Mouse (Mus musculus): ENCODE data around the gene Sapcd1. TPM values are rescaled to one million over a fixed set of nuclear protein-coding genes. Genes with fewer than 3 reads are reported as not detected.

The Sapcd1 gene
- total RNA-seq (2015; ENCODE audit: low replicate concordance) (2.3 TPM in 1 of 2 replicates, not detected in the other), total RNA-seq (2017; ENCODE audit: low replicate concordance) (not detected in 2 replicates)

DNA sequence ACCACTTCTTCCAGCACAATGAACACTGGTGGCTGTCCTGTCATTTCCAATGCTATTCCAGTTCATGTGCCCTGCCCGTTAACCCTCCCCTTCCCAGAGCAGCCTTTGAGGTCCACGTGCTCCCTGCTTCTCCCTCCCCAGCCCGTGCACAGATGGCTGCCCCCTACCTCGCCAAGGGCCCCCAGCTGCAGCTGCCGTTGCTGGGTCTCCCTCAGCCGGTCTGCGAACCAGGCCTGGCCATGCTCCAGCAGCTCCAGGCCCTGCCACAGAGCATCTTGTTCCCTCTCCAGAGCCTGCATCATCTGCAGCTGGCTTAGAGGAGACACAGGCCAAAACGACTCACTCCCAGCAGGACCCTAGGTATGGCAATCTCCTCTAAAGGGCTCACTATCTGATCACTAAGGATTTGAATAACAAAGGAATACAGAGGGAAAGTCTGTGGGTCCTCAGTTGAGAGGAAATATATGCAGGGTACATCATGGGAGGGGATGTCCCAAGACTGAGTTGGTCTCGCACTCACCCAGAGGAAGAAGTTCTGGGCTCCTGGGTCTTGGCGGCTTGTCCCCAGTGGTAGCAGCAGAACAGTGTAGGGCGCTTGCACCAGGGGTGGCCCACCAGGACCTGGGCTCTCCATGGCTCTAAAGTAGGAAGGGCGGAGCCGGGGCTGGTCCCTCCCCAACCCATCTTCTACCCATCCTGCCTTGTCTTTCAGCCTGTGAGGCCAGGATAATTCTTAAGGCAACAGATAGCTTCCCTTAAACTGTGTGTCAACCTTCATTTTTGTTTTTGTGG, at the start of gene Sapcd1:
TSS of gene Sapcd1 (minus strand) at position 740 of the 792 bp plus-strand sequence.
- no peak for ATAC-seq (replicated peaks; ENCODE audit: low FRiP score, poor library complexity, severe bottlenecking)

DNA sequence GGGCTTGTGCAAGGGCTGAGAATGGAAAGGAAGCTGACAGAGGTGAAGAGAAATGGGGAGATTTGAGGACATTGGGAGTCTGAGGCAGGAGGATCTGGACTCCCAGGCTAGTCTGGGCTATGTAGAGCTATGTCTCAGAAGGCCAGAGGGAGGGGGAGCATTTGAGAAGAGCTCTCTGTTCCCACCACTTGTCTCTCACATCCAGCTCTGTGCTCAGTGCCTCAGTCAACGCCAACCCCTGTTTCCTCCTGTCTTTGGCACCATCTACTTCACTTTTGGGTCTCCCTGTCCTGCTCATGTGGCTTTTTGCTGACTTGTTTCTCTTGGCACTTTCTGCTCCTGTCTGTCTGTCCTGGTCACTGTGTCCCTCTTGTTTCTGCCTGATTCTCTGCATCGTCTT, 49.5 kb upstream of the Sapcd1 start:
- ATAC-seq (replicated peaks; ENCODE audit: low FRiP score, poor library complexity, severe bottlenecking) = no peak

DNA sequence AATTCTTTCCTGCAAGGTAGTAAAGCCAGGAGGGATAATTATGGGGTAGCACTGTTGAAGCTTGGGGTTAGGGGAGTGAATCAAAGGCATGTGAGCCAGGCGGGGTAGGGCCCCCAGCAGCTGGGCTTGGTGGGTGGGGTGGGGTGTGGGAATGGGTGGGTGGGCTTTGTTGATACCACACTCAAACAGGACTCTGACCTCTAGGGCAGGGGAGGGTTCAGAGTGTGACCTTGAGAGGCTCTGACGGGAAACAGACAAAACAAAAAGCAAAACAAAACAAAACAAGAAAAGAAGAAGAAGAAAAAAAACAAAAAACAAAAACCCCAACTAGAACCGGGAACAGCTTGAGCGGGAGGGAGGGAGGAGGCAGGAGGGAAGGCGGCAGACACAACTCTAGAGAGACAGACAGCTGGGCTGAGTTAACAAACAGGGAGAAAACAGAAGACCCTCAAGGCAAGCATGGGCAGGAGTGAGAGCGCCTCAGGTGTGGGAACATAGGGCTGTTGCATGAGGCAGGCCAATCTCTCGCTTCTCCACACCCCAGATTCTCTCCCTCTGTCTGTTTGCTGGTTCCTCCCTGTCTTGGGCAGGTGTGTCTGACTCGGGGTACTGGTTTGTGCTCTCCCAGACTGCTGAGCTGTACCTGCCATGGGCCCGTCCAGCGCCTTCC, 48.8 kb upstream of the Sapcd1 start, which contains the start of gene Ly6g6e:
TSS of gene Ly6g6e (plus strand) at position 396 of the 670 bp plus-strand sequence.
- ATAC-seq (replicated peaks; ENCODE audit: low FRiP score, poor library complexity, severe bottlenecking) = no peak

DNA sequence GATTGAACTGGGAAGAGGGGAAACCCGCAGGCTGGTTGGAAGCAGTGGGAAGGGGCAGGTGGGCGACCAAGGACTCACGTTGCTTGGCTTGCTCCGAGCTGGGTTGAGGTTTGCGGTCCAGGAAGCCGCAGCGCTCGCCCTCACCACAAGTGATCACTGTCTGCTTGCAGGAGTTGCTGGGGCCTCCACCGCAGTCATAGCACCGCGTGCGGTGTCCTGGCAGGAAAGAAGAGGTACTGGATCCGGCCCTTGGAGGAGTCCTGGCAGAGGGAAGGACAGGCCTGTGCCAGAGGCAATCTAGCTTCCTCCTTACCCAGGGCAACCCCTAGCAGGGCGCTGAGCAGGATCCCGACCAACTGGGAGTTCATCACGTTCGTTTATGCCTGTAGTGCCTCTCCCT, 46.3 kb upstream of the Sapcd1 start:
- no peak for ATAC-seq (replicated peaks; ENCODE audit: low FRiP score, poor library complexity, severe bottlenecking)

DNA sequence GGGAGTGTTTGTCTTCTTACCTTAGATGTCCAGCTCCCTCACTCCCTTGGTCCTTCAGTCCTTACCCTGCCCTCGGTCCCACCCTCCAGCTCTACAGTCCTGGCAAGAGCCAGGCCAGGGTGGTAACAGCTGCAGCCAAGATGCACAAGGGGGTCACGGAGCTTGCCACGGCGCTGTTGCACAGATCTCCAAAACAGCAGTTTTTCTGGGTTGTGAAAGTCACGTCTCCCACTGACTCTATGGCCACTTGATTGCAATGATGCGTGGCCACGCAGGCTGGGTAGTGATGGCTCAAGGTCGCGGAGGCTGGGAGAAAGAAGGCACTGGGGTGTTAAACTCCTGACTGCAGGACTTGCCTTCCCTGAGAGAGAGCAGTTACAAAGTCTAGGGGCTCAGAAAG, 43.6 kb upstream of the Sapcd1 start:
- no peak for ATAC-seq (replicated peaks; ENCODE audit: low FRiP score, poor library complexity, severe bottlenecking)

DNA sequence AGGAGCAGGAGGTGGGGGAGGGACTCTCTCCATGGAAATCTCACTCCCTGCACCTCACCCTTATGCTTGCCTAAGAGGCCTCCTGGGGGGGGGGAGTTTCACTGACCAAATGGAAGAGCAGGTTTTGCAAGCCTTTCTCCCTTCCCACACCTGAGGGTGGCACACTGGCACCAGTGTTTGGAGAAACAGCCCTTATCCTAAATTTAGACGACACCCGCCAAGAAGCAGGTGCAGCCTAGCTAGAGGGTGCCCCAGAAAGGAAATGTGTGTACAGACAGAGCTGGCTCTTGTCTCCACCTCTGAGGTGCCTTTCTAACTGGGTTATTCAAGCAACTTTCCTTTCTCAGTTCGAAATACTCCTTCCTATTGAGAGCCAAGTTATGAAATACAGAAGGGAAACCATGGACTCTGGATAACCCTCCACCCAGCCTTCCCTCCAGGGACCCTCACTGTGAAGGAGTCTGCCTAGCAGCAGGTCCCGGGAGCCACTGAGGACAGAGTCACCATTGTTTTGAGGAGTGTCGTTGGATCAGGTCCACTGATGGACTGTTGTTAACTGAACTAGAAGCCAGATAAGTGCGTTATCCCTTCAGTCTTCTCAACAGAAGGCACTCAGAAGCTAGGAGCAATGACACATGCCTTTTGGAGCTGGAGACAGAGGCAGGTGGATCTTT, 42.9 kb upstream of the Sapcd1 start:
- ATAC-seq (replicated peaks; ENCODE audit: low FRiP score, poor library complexity, severe bottlenecking) = no peak

DNA sequence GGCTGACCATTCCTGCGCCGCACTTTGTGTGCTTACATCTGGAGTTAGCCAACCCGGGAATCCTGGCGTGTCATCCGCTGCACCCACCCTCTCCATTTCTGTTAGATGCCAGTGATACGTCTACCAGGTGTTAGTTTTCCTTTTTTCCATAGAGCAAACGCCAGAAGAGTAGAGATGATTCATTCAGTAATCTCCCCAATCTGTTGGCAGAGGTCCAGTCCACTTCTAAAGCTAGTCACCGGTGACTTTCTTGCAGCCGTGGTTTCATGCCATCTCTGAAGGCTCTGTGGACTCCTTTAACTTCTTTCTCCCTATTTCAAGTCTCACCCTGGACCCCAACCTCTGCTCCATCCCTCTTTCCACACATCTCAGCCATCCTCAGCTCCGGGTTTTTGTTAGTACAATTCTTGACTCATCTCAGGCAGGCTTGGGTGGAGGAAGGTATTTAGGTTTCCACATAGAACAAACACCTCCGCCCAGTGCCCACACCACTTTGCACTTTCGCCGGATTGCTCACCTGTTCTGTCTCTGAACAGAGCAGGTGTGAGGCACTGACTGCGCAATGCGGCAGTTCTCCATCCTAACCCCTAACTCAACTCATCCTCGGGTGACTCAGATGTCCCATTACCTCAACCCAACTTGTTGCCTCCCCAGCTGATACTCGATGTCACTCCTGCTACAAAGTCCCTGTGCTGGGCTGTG, 40.5 kb upstream of the Sapcd1 start:
- ATAC-seq (replicated peaks; ENCODE audit: low FRiP score, poor library complexity, severe bottlenecking) = no peak

DNA sequence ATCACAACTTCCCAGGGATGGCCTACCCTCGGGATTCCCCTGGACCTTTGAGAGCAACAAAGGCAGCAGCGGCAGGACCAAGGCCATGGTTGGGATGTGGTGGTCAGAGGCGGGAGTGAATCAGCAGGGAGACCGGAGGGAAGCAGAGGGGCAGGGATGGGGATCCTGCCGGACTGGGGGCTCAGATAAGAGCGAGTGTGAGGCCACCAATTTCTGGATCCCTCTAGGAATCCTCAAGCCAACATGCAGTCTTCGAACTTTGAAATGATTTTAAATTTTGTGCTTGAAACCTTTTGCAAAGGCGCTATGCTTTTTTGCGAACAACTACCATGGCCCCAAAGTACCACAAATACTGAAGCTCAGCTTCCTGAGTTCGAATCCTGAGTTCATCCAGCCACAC, 38.3 kb upstream of the Sapcd1 start, which contains the start of gene Mpig6b:
TSS of gene Mpig6b (minus strand) at position 101 of the 400 bp plus-strand sequence.
- no peak for ATAC-seq (replicated peaks; ENCODE audit: low FRiP score, poor library complexity, severe bottlenecking)

DNA sequence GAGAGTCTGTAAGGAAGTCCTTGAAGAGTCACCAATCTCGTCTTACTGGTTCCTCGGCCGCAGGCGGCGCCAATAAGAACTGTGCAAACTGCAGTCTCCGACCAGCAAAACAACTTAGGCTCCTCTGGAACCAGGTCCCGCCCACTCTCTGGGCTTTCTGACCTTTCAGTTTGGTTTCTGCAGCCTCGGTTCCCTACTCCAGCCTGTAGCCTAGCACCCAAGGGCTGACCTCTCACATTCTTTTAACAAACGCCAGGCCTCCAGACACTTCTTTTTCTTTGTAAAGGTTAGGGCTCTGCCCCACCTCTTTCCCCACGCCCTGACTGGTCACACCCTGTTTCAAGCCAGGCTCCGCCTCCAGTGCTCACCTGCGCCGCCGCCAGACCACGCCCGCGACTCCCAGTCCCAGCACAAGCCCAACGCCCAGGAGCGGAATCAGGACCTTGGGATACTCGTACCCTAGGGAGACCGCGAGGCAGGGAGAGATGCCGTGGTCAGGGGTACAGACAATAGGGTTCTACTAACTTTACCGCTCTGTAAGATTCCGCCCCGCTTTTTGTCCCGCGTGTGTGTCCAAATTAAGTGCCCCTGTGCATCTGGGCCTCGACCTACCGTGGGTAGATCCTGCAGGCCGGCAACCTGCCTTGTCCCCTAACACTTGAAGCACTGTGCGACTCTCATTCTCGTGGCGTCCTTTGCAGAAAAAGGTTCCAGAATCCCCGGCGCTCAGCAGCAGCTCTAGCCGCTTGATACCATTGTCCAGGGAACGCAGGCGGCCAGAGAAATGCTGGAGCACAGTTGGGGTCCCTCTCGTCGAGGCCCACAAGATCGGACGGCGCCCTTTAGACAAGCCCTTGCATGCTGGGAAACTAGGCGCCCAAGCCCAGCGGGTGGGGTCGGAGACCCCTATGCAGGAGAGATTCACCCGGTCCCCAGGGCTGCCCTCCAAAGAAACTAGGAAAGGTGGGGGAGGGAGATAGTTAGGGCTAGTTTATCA, 37.4 kb upstream of the Sapcd1 start, which contains the start of gene Ly6g6c:
TSS of gene Ly6g6c (plus strand) at position 438 of the 997 bp plus-strand sequence.
- ATAC-seq (replicated peaks; ENCODE audit: low FRiP score, poor library complexity, severe bottlenecking) = peak; percentile 60; the same call in 1 of the 2 replicates

DNA sequence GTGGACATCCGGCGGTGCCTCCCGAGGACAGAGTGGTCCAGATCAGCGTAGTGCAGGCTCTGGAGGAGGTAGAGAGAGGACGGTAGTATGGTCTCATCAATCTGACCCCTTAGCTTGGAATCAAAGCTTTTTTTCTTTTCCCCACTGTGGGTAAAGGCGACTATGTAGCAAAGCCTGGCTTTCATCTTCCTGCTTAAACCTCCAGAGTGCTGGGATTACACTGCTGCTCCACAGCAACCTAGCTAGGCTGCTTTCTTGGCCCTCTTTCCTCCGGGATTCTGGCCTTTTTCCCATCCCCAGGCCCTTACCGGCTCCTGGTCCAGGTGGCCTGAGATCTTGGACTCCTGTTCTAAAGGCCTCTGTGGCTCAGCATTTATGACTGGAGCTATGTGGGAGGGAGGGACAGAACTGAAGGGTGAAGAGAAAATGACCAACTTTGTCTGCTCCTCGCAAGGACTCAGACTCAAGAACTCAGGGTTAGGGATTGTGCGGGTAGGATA, 36.6 kb upstream of the Sapcd1 start:
- ATAC-seq (replicated peaks; ENCODE audit: low FRiP score, poor library complexity, severe bottlenecking) = no peak

DNA sequence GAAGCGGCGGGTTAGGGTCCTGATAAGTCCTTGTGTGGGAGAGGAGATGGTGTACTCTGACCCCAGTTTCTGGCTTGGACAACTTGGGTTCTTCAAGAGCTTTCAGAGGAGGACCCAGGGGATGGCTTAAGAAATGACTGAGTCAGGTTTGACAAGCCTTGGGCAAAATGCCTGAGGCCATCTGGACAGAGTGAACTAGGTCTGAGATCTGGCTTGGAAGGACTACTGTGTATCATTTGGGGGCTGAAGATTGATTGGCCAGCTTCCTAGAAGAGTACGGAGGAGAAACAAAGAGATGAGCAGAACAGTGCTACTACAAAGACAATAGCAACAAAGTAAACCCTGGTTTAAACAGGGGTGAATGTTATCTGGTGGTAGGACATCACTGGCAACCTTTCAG, 35.6 kb upstream of the Sapcd1 start:
- no peak for ATAC-seq (replicated peaks; ENCODE audit: low FRiP score, poor library complexity, severe bottlenecking)

DNA sequence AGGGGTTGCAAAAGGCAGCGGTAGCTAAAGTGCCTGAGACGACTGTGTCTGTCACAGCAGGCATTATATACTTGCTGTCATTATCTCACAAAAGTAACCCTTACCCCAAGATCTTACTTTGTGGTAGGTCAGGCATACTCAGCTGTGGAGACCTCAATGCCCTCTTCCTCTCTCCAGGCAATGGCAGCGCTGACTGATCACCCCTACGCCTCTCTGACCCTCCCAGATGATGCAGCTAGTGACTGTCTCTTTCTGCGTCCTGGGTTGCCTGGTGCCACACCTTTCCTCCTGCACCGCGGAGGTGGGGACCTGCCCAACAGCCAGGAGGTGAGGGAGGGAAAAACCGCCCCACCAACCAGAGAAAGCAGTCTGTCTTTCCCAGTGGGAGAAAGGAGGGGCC, 33.5 kb upstream of the Sapcd1 start:
- ATAC-seq (replicated peaks; ENCODE audit: low FRiP score, poor library complexity, severe bottlenecking) = no peak

DNA sequence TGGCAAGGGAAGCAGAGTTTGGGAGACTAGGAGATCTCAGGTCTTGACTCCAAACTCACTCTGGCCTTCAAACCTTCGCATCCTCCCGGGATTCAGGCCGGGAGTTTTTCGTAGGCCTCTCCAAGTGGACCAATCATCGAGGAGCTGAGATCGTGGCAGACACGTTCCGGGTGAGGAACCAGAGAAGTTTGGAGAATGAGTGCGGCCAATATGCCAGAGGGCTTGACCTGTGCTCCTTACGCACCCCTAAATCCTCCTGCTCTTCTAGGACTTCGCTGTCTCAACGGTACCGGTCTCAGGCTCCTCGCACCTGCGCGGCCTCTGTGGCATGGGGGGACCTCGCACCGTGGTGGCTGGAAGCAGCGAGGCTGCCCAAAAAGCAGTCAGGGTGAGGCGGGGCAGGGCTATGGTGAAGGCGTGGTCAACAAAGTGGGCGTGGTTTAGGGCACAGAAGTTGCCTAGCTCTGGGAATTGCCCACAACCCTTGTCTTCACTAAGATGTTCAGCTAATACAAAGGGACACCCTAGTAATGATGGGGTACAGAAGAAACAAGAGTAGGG, 33.0 kb upstream of the Sapcd1 start:
- ATAC-seq (replicated peaks; ENCODE audit: low FRiP score, poor library complexity, severe bottlenecking) = 0 out of 2 replicates have a peak, but pooled peaks have one; percentile 30

DNA sequence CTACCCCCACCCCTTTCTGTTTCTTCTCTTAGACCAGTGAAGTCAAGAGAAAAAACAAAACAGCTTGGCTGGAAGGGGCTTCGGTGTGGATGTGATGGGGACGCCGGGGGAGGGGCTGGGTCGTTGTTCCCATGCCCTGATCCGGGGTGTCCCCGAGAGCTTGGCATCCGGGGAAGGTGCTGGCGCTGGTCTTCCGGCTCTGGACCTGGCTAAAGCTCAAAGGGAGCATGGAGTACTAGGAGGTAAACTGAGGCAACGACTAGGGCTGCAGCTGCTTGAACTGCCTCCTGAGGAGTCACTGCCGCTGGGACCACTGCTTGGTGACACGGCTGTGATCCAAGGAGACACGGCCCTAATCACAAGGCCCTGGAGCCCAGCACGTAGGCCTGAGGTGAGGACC, 32.3 kb upstream of the Sapcd1 start:
- ATAC-seq (replicated peaks; ENCODE audit: low FRiP score, poor library complexity, severe bottlenecking) = no peak

DNA sequence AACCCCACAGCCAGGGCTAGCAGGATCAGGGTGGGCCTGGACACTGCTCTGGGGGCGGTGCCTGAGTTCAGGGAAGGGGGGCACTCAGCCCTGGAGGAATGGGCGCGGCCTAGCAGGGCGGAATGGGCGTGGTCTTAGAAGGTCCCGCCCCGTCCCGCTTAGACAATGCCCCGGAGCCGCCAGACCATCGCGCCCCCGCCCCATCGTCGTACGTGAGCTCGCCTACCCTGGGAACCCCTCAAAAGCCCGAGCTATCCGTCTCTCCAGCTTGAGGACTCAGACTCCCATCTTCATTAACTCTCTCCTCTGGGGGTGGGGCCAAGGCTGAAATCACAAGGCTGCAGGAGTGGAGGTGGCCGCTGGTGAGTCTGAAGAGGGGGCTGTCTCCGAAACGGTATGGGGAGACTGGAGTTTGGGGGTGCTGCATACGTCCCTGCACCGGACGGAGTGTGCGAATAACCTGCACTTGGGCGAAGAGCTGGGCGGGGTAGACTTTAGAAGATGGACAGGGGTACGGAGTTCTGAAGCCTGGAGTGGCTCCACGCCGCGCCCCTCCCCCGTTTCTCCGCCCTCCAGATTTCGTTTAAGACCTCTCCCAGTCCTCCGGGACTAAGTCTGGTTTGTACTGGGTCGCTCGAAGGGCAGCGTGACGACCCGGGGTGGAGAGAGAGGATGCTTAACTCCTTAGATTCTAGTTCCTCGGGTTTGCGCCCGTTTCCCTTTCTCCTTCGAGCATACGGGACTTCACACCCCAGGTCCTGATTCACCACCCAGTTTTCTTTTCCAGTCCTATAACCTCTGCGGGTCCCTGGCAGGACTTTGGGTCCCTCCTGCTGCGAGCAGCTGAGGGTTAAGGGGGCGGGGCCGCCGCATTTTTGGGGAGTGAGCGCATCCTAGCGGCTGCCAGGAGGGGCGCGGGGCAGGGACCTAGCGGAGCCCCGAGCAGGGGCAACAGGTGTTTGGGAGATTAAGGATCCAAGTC, 31.4 kb upstream of the Sapcd1 start, which contains the start of gene Ddah2:
TSS of gene Ddah2 (plus strand) at position 125 of the 982 bp plus-strand sequence.
- ATAC-seq (replicated peaks; ENCODE audit: low FRiP score, poor library complexity, severe bottlenecking) = peak; percentile 83

DNA sequence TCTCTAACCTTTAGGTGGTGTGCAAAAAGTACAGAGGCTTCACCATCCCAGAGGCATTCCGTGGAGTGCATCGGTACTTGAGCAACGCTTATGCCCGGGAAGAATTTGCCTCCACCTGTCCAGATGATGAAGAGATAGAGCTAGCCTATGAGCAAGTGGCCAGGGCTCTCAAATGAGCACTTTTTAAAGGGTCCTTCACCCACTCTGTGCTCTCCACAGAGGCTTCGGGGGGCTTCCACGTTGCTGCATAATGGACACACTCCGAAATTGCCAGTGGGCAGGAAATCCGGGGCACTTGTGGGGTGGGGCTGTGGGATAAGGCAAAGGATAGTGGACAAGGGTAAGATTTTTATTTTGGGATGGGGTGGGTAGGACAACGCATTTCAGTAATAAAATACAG, 30.5 kb upstream of the Sapcd1 start:
- ATAC-seq (replicated peaks; ENCODE audit: low FRiP score, poor library complexity, severe bottlenecking) = no peak

DNA sequence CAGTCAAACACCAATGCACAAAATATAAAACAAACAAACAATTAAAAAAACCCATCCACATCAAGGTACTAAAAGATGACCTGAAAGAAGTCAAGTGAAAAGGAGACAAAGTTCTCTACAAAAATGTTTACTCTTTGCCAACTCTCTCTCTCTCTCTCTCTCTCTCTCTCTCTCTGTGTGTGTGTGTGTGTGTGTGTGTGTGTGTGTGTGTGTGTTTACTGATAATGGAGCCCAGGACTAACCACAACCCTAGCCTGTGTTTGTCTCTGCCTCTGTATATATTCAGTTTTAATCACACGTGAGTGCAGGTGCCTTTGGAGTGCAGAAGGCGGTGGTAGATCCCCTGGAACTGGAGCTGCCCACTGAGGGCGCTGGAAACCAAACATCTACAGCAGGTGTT, 29.3 kb upstream of the Sapcd1 start:
- no peak for ATAC-seq (replicated peaks; ENCODE audit: low FRiP score, poor library complexity, severe bottlenecking)
